In genomic region chr16:31003592-31004320, GRCm38 (mm10) we compare ENCODE assay signal across 7 mouse cellular contexts.
DNase-seq lines count a peak whose midpoint lies in the region; ATAC-seq and TF ChIP-seq lines count a peak whose summit lies in the region.
"Not testable (repeated sequence)": the region's sequence is repeated elsewhere in the genome, so short reads cannot be mapped to it uniquely, and the experiment has no call there.

No protein-coding gene starts in this region.

- peak overlapping the region; percentile 54 for H3K27ac ChIP-seq in forebrain, embryonic 13.5 days
- peak overlapping the region; percentile 79 for H3K27ac ChIP-seq in heart, embryonic 16.5 days (ENCODE audit: low read length)
- H3K27ac ChIP-seq in intestine, postnatal 0 days (ENCODE audit: low read depth, low read length): peak overlapping the region; percentile 63
- H3K27ac ChIP-seq in limb, embryonic 12.5 days: peak overlapping the region; percentile 69

- H3K9ac ChIP-seq in forebrain, embryonic 13.5 days; intestine, postnatal 0 days (ENCODE audit: low read depth, low read length); limb, embryonic 12.5 days (replicated peaks): not testable (repeated sequence)
- H3K9ac ChIP-seq in heart, embryonic 16.5 days (ENCODE audit: low read length): 0 out of 2 replicates have a peak overlapping the region, but pooled peaks have one; percentile 1

- H3K4me3 ChIP-seq in forebrain, embryonic 13.5 days; limb, embryonic 12.5 days (replicated peaks): not testable (repeated sequence)
- peak overlapping the region; percentile 18 for H3K4me3 ChIP-seq in heart, embryonic 16.5 days (ENCODE audit: low read length)
- H3K4me3 ChIP-seq in intestine, postnatal 0 days (ENCODE audit: low read depth, low read length): peak overlapping the region; percentile 7; the same call in 1 of the 2 replicates

- TF ChIP-seq CTCF in intestine, postnatal 0 days (IDR thresholded peaks at IDR 0.05; ENCODE audit: low read depth): not testable (repeated sequence)

- DNase-seq in adrenal gland, postnatal 14 days: peak; percentile 72
- peak; percentile 58 for DNase-seq in lung, postnatal 25 days (ENCODE audit: low spot score)
- peak; percentile 35 for DNase-seq in ovary, postnatal 36 days (ENCODE audit: low spot score)

- ATAC-seq in forebrain, embryonic 13.5 days: peak; percentile 52
- peak; percentile 34; the same call in 1 of the 2 replicates for ATAC-seq in heart, embryonic 16.5 days (replicated peaks; ENCODE audit: extremely low read depth, insufficient read depth, low FRiP score)
- ATAC-seq in intestine, postnatal 0 days: peak; percentile 89
- ATAC-seq in limb, embryonic 12.5 days (ENCODE audit: insufficient number of reproducible peaks, insufficient read depth, low FRiP score, low TSS enrichment, low read depth): peak; percentile 64; the same call in 1 of the 2 replicates

- H3K4me2 ChIP-seq in forebrain, embryonic 13.5 days: peak overlapping the region; percentile 43
- peak overlapping the region; percentile 48 for H3K4me2 ChIP-seq in heart, embryonic 16.5 days (ENCODE audit: low read depth, low read length)
- peak overlapping the region; percentile 54 for H3K4me2 ChIP-seq in intestine, postnatal 0 days (replicated peaks; ENCODE audit: low read depth)
- peak overlapping the region; percentile 42 for H3K4me2 ChIP-seq in limb, embryonic 12.5 days

- H3K4me1 ChIP-seq in forebrain, embryonic 13.5 days: peaks cover 22% of the 10 kb centered on the region
- peaks cover 26% of the 10 kb centered on the region for H3K4me1 ChIP-seq in heart, embryonic 16.5 days (ENCODE audit: control insufficient read depth, insufficient read depth, low read length)
- H3K4me1 ChIP-seq in intestine, postnatal 0 days (replicated peaks; ENCODE audit: control insufficient read depth, insufficient read depth, low read length): not testable (repeated sequence)
- peaks cover 44% of the 10 kb centered on the region for H3K4me1 ChIP-seq in limb, embryonic 12.5 days (replicated peaks)

- not testable (repeated sequence) for H3K27me3 ChIP-seq in forebrain, embryonic 13.5 days; heart, embryonic 16.5 days (ENCODE audit: control insufficient read depth, insufficient read depth, low read length); intestine, postnatal 0 days (replicated peaks; ENCODE audit: control insufficient read depth, insufficient read depth, low read length); limb, embryonic 12.5 days

- not testable (repeated sequence) for H3K36me3 ChIP-seq in forebrain, embryonic 13.5 days (ENCODE audit: poor library complexity, severe bottlenecking); heart, embryonic 16.5 days (ENCODE audit: control insufficient read depth, insufficient read depth); intestine, postnatal 0 days (ENCODE audit: control insufficient read depth, insufficient read depth); limb, embryonic 12.5 days

- H3K9me3 ChIP-seq in forebrain, embryonic 13.5 days (replicated peaks); heart, embryonic 16.5 days (replicated peaks; ENCODE audit: control insufficient read depth, low read length); intestine, postnatal 0 days (ENCODE audit: control insufficient read depth); limb, embryonic 12.5 days: not testable (repeated sequence)

- 8% methylated on average over 10 of the region's 10 CpGs for WGBS in forebrain, embryonic 13.5 days
- 10% methylated on average over 10 of the region's 10 CpGs for WGBS in heart, embryonic 16.5 days
- 6% methylated on average over 10 of the region's 10 CpGs for WGBS in intestine, postnatal 0 days
- 12% methylated on average over 10 of the region's 10 CpGs for WGBS in limb, embryonic 12.5 days

Comparison
In these comparisons a context has a peak if more than half of its experiments do, and no peak if none do; other contexts are left out.
1. ATAC-seq: peak in every context shown above with its lines; median percentile 89 in intestine, postnatal 0 days; 64 in limb, embryonic 12.5 days; 52 in forebrain, embryonic 13.5 days; 34 in heart, embryonic 16.5 days.